Mouse (Mus musculus) left cerebral cortex, postnatal 25 days (tissue): ENCODE data around the gene Agl. TPM values are rescaled to one million over a fixed set of nuclear protein-coding genes. Genes with fewer than 3 reads are reported as not detected.
"Not testable (repeated sequence)": the region's sequence is repeated elsewhere in the genome, so short reads cannot be mapped to it uniquely, and the experiment has no call there.

ENCODE experiments used
- DNase-seq, 2 experiments: peaks; one replicate each; pipeline ENCODE4 v3.0.0; 2022; ENCODE audit warnings: low spot score in 2 of 2, mixed read lengths in 1 of 2
- intact Hi-C: fragments of 180-260 bp; cut with DNase I; formaldehyde crosslinking; loops from one replicate; pipeline ENCODE4 v1.15.1; 2025
- total RNA-seq, 2 experiments: library from RNA; stranded (reverse); gene quantifications; 2 replicates each; pipeline ENCODE4 v1.2.3; 2021

Gene Agl
- total RNA-seq, 2 experiments from 2014 or later = 23.7 to 24.6 TPM

DNA sequence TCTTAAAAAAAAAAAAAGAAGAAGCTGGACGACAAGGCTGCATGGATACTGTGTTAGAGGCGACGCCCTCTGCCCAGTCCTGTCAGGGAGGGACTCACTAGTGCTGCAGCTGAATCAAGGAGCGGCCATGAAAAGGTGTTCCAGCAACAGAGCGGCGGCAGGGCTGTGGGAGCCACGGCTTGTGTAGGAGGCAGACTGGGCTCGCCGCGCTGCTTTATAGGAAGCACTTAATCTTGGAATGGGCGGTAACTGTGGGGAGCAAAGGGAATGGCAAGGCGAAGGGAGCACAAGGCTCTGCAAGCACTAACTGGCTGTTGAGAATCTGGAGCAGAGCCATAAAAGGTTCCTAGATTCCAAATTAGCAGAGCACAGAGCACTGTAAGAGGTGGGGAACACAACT, 34.1 kb downstream of the Agl start:
- intact Hi-C loops = loop anchor here (5.0 kb wide), 1 partner anchor 63 kb away; no protein-coding TSS in a partner anchor
- DNase-seq = no peak

DNA sequence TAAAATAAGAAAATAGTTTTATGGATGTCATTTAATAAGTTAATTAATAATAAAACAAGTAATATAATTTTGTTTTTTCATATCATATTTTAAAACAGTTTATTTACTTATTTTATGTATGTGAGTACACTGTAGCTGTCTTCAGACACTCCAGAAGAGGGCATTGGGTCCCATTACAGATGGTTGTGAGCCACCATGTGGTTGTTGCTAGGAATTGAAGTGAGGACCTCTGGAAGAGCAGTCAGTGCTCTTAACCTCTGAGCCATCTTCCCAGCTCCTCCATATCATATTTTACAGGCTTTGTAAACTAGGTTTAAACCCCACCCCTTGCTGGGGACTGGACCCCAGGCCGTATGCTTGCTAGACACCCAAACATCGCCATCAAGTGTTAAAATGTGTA, 36.4 kb downstream of the Agl start:
- DNase-seq = peak in 1 of 2 experiments; percentile 49
- intact Hi-C loops = loop anchor here (5.0 kb wide), 1 partner anchor 66 kb away; no protein-coding TSS in a partner anchor

GRCm38 (mm10) chr3:116766963-116767362, 41.0 kb downstream of the Agl start:
- DNase-seq, intact Hi-C loops: not testable (repeated sequence)

DNA sequence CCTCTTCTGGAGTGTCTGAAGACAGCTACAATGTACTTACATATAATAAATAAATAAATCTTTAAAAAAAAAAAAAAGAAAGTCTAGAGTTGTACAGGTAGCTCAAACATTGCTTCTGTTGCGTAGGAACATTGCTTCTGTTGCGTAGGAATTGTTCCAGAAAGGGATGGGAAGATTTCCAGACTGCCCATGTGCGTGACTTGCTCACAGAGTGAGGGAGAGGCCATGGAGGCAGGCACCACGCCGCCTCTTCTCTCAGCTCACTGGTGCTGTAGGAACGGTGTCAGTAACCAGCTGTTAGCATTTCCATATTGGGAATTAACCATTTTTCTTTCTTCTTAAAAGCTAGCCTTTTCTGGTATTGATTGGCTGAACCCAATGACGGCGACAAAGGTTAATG, 55.1 kb downstream of the Agl start:
- intact Hi-C loops = no loop called here
- peak in 1 of 2 experiments; percentile 11 for DNase-seq

GRCm38 (mm10) chr3:116751191-116751860, 56.6 kb downstream of the Agl start:
- DNase-seq = peak in 1 of 2 experiments; percentile 51
- intact Hi-C loops = loop anchor here (2.0 kb wide), 2 partner anchors 157 to 243 kb away; partner anchors contain the start of genes Rtca and Sass6

GRCm38 (mm10) chr3:116748391-116749170, 59.4 kb downstream of the Agl start:
- intact Hi-C loops = loop anchor here (5.0 kb wide), 1 partner anchor 416 kb away; no protein-coding TSS in a partner anchor
- DNase-seq = peak; percentile 13 to 36

GRCm38 (mm10) chr3:116747648-116748047, 60.3 kb downstream of the Agl start:
- intact Hi-C loops = loop anchor here (5.0 kb wide), 1 partner anchor 415 kb away; no protein-coding TSS in a partner anchor
- DNase-seq = not testable (repeated sequence)

DNA sequence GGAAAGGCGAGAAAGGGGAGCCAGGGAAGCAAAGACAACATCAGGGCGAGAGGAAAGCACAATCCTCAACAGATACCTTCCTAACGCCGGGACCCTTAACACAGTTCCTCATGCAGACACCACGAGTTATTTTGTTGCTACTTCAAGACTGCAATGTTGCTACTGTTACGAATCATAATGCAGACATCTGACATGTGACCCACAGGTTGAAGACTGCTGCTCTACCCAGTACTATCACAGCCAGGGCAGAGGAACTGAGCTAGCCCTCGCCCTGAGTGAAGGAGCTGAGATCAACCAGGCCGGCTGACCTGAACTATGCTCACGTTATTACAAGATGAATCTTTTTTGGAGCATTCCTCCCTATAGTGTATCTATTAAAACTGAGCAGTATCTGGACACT, 67.0 kb downstream of the Agl start:
- no peak for DNase-seq
- intact Hi-C loops = no loop called here

- no peak for DNase-seq
- intact Hi-C loops = no loop called here
These were observed 67.9 kb downstream of the Agl start for GRCm38 (mm10) chr3:116740106-116740505.

DNA sequence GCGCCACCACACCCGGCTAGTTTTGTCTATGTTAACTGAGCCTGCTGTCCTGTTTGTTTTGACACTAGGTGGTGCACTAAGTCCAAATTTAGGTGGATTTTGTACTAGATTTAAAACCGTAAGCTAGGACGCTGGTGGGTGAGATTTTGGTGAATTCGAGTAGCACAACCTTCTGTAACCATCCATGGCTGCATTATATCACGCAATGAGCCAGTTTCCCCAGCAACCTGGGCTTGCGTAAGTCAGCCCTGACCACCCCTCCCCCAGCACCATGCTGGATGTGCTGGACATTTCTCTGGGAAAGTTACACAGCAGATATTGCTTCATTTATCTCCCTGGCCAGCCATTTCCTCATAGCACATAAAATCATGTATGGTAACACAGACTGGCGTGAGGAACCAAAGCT, 70.6 kb downstream of the Agl start:
- intact Hi-C loops = no loop called here
- peak in 1 of 2 experiments; percentile 9 for DNase-seq

DNA sequence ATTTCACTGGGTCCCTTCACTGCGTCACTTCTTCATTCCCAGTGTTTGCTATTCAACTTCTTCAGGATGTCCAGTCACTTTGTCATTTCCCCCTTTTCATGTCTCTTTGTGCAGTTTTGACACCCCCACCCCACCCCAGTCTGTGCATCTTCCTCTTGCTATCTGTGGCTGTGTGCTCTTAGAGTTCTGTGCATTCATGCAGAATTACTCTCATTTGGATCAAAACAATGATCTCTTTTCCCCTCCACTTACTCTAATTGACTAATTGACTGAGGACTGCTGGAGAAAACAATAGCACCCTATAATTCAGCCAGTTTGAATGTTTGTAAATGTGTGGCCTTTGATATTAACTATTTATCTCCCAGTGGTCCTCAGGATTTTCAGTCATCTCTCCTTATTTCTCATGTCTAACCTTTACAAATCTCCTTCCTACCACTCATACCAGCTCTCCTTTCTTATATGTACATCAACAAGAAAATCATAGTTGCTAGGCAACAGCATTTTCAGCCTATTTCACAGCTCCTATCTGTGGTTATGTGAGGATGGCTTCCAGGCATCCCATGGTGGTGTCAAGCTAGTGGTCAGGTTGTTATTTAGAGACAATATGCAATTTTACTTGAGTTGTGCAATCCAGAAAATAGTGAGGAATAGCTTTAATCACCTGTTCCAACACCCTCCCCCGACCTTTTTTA, 78.3 kb downstream of the Agl start:
- intact Hi-C loops = no loop called here
- no peak for DNase-seq

DNA sequence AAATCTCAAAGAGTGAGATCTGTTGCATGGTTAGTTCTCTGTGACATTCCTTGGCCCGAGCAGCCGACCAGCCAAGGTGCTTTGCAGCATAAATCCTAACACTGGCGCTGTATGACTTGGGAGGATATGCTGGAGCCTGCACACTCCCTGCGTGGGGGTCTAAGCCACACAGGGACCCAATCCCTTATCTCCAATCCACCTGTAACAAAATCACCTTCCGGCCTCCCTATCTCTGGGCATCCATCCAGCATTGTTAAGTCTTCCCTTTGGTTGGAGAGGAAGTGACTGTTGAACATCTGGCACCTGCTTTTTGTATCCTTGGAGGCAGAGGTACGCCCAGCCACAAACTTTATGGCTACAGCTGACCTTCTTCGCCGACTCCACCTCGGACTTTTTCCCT, 81.2 kb downstream of the Agl start:
- DNase-seq = no peak
- intact Hi-C loops = no loop called here

- no peak for DNase-seq
- intact Hi-C loops = no loop called here
These were observed 84.2 kb downstream of the Agl start for GRCm38 (mm10) chr3:116723496-116724481.

DNA sequence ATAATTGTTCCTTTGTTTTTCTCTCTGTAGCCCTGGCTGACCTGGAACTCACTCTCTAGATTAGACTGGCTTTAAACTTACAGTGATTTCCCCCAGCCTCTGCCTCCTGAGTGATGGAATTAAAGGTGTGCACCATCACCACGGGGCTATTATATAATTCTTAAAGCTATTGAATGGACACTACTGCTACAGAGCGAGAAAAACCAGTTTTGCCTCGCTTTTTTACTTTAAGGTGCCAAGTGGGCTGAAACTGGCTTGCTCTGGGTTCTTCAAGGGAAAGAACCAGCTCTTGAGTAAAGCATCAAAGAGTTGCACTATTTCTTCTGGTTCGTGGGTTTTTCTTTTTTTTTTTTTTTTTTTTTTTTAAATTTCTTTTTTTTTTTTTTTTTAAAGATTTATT, 85.0 kb downstream of the Agl start:
- intact Hi-C loops = no loop called here

DNA sequence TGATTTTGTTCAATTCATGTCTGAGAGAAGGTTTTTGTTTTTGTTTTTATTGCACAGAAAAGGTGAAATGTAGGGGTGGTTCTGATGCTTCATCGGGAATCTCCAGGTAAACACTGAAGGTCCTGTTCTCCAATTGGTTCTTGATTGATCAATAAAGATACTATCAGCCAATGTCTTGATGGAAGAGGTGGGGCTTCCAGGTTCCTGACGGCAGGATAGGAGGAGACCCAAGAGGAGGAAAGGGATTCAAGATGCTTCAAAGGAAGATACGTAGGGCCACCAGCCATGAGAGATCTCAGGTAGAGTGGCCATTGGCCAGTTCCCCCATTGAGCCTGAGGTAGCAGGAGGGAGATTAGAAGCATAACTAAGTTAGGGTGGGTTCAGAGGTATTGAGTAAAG, 89.0 kb downstream of the Agl start:
- no peak for DNase-seq
- intact Hi-C loops = no loop called here

More for the DNA sequence above, 85.0 kb downstream of the Agl start:
- DNase-seq = no peak

DNA sequence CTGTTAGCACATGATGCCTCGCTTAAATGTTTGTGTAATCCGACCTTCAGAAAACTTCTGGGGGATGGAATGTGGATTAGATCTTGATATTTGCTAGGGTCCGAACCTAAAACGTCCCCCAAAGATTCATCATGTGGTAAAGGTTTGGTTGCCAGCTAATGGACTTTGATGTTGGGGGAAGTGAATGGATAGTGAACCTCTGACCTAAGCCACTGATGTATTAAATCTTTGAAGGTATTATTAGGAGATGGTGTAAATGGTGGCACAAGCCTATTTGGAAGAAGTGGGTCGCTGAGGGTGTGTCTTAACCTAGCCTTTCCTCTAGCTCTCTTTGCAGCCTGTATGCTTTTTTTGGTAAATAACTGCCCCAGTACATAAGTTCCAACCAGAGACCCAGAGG, 94.9 kb downstream of the Agl start:
- DNase-seq = no peak
- intact Hi-C loops = no loop called here

DNA sequence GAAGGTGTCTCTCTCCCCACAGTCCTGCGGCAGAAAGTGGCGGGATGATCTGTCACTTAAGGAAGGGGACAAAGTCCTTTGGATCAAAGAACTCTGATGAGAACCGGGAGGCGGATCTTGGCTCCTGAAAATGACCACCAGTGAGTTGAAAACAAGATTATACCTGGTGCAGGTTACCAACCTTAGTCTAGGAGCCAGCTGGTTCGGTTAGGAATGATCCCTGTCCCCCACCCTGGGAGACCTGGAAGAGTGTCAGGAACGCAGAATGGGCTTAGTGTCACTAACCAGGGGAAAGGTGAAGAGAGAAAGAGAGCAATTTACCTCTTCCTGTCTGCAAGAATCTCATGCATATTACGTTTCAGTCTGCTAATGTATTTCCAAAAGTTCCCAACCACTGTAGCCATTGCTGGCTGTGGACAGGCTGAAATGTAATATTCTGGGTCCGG, 95.5 kb downstream of the Agl start, which contains the start of gene Slc35a3:
Slc35a3 (minus strand) TSS at position 396 of the 446 bp plus-strand sequence.
- DNase-seq = no peak
- intact Hi-C loops = no loop called here

- intact Hi-C loops = no loop called here
- peak; percentile 77 to 78 for DNase-seq
These were observed 96.1 kb downstream of the Agl start for GRCm38 (mm10) chr3:116711624-116712435.
